Mouse (Mus musculus) limb, embryonic 14.5 days (tissue): ENCODE measurements around the gene Chst14. TPM values are rescaled to one million over a fixed set of nuclear protein-coding genes. Genes with fewer than 3 reads are reported as not detected.

ENCODE experiments used
- ATAC-seq: fragments of 200-750 bp; cut with Nextera tagmentation; 2 replicates; pipeline ENCODE4 v1.8.0; 2017; ENCODE audit warnings: low read depth, moderate number of reproducible peaks, moderate TSS enrichment; ENCODE audit not compliant: low FRiP score
- DNase-seq: peaks from one replicate; pipeline ENCODE4 v3.0.0-alpha.2; 2015; ENCODE audit warnings: low spot score
- H3K27ac ChIP-seq: fragments of 300-500 bp; sonication (generic); replicated peaks from 2 replicates; pipeline ENCODE4 v1.5.1; 2014; ENCODE audit warnings: low read depth, mild to moderate bottlenecking, low read length, moderate library complexity, mixed read lengths
- H3K27me3 ChIP-seq: fragments of 300-500 bp; sonication (generic); 2 replicates; pipeline ENCODE4 v1.6.1; 2014; ENCODE audit warnings: low read length, mixed read lengths; ENCODE audit not compliant: control insufficient read depth, insufficient read depth
- H3K36me3 ChIP-seq: fragments of 300-500 bp; sonication (generic); 2 replicates; pipeline ENCODE4 v1.6.1; 2014; ENCODE audit warnings: mild to moderate bottlenecking, low read length, moderate library complexity, mixed read lengths; ENCODE audit not compliant: control insufficient read depth, insufficient read depth
- H3K4me1 ChIP-seq: fragments of 300-500 bp; sonication (generic); 2 replicates; pipeline ENCODE4 v1.6.1; 2014; ENCODE audit warnings: antibody characterized with exemption, low read length, mixed read lengths; ENCODE audit not compliant: control insufficient read depth, insufficient read depth
- H3K4me2 ChIP-seq: fragments of 300-500 bp; sonication (generic); replicated peaks from 2 replicates; pipeline ENCODE4 v1.6.1; 2014; ENCODE audit warnings: low read depth, mild to moderate bottlenecking, low read length, moderate library complexity; ENCODE audit not compliant: severe bottlenecking
- H3K4me3 ChIP-seq: fragments of 300-500 bp; sonication (generic); replicated peaks from 2 replicates; pipeline ENCODE4 v1.5.1; 2014; ENCODE audit warnings: low read length
- H3K9ac ChIP-seq: fragments of 300-500 bp; sonication (generic); 2 replicates; pipeline ENCODE4 v1.6.1; 2014; ENCODE audit warnings: mild to moderate bottlenecking, low read depth, low read length, moderate library complexity; ENCODE audit not compliant: severe bottlenecking
- H3K9me3 ChIP-seq: fragments of 300-500 bp; sonication (generic); 2 replicates; pipeline ENCODE4 v1.6.1; 2016; ENCODE audit warnings: low read length; ENCODE audit not compliant: control insufficient read depth
- POLR2A ChIP-seq: fragments of 200-500 bp; IDR thresholded peaks from 2 replicates; pipeline ENCODE4 v1.8.0; 2012; ENCODE audit warnings: inconsistent platforms, mild to moderate bottlenecking, moderate library complexity, borderline replicate concordance; ENCODE audit not compliant: insufficient read depth, insufficient read length; ENCODE audit errors: extremely low read depth
- WGBS: fragments of 180-500 bp; shearing (Covaris S2); extraction: QIAGEN DNeasy Blood & Tissue Kit; methylation state at CpG from one replicate; pipeline ENCODE4 v1.1.7; 2014; 5-methylcytosine and 5-hydroxymethylcytosine counted together
- polyA plus RNA-seq, 2 experiments: library from polyadenylated mRNA; depleted of rRNA in 1 of 2; stranded (reverse) in 1 of 2; unstranded in 1 of 2; fragments of >200 nt; fragmentation: Nextera tagmentation in 1 of 2; extraction: Ambion mirVana in 1 of 2; gene quantifications; 2 replicates each; pipeline versions ENCODE4 v1.2.1 to v1.2.3; 2012 to 2014

Gene Chst14
- polyA plus RNA-seq, 2 experiments, result 56.6 to 59.5 TPM

- H3K36me3 ChIP-seq, result no peaks in the 10 kb centered on the region
- no peak for DNase-seq
- no peak overlapping the region for H3K27ac ChIP-seq
- H3K9ac ChIP-seq, result no peak overlapping the region
- H3K9me3 ChIP-seq, result no peaks in the 10 kb centered on the region
- WGBS, result 77% methylated on average over 5 of the region's 5 CpGs
- ATAC-seq, result no peak
- peaks cover 10% of the 10 kb centered on the region for H3K4me1 ChIP-seq
- no peaks in the 10 kb centered on the region; the same call in 1 of the 2 replicates for H3K27me3 ChIP-seq
- no peak overlapping the region for H3K4me3 ChIP-seq
- no peak overlapping the region for H3K4me2 ChIP-seq
- TF ChIP-seq POLR2A, result no peak
These were observed 20.2 kb upstream of the Chst14 start for GRCm38 (mm10) chr2:118906118-118906492.

- H3K4me3 ChIP-seq, result no peak overlapping the region
- no peak for DNase-seq
- H3K9me3 ChIP-seq, result no peaks in the 10 kb centered on the region
- H3K27ac ChIP-seq, result no peak overlapping the region
- H3K36me3 ChIP-seq, result no peaks in the 10 kb centered on the region
- peaks cover 7% of the 10 kb centered on the region for H3K4me1 ChIP-seq
- no peak for TF ChIP-seq POLR2A
- no peak overlapping the region for H3K4me2 ChIP-seq
- WGBS, result 93% methylated on average over 3 of the region's 3 CpGs
- no peaks in the 10 kb centered on the region; the same call in 1 of the 2 replicates for H3K27me3 ChIP-seq
- no peak overlapping the region for H3K9ac ChIP-seq
- ATAC-seq, result no peak
These were observed 18.5 kb upstream of the Chst14 start for GRCm38 (mm10) chr2:118907781-118908180.

GRCm38 (mm10) chr2:118909151-118909550, 17.1 kb upstream of the Chst14 start:
- no peak for DNase-seq
- no peak overlapping the region for H3K4me3 ChIP-seq

GRCm38 (mm10) chr2:118910605-118911278, 15.6 kb upstream of the Chst14 start:
- no peaks in the 10 kb centered on the region for H3K9me3 ChIP-seq
- ATAC-seq (no peak), DNase-seq (no peak)
- WGBS, result 65% methylated on average over 7 of the region's 7 CpGs
- H3K27ac ChIP-seq, result no peak overlapping the region
- H3K9ac ChIP-seq, result no peak overlapping the region
- no peak overlapping the region for H3K4me3 ChIP-seq
- H3K4me1 ChIP-seq, result peaks cover 10% of the 10 kb centered on the region; the same call in 1 of the 2 replicates
- no peaks in the 10 kb centered on the region for H3K27me3 ChIP-seq
- no peak overlapping the region for H3K4me2 ChIP-seq
- no peak for TF ChIP-seq POLR2A
- no peaks in the 10 kb centered on the region for H3K36me3 ChIP-seq

More at GRCm38 (mm10) chr2:118909151-118909550, 17.1 kb upstream of the Chst14 start:
- WGBS, result 68% methylated on average over 1 of the region's 1 CpGs
- peaks cover 9% of the 10 kb centered on the region; the same call in 1 of the 2 replicates for H3K4me1 ChIP-seq
- H3K36me3 ChIP-seq, result no peaks in the 10 kb centered on the region
- ATAC-seq, result no peak
- no peaks in the 10 kb centered on the region for H3K9me3 ChIP-seq
- no peaks in the 10 kb centered on the region for H3K27me3 ChIP-seq
- no peak overlapping the region for H3K4me2 ChIP-seq
- no peak overlapping the region for H3K27ac ChIP-seq
- H3K9ac ChIP-seq, result no peak overlapping the region
- TF ChIP-seq POLR2A, result no peak

- peaks cover 13% of the 10 kb centered on the region; the same call in 1 of the 2 replicates for H3K36me3 ChIP-seq
- peaks cover 12% of the 10 kb centered on the region; the same call in 1 of the 2 replicates for H3K4me1 ChIP-seq
- no peak overlapping the region for H3K4me2 ChIP-seq
- H3K27ac ChIP-seq, result no peak overlapping the region
- WGBS, result 58% methylated on average over 8 of the region's 8 CpGs
- TF ChIP-seq POLR2A, result no peak
- no peak overlapping the region for H3K4me3 ChIP-seq
- ATAC-seq, result no peak
- H3K9ac ChIP-seq, result no peak overlapping the region
- H3K27me3 ChIP-seq, result no peaks in the 10 kb centered on the region
- H3K9me3 ChIP-seq, result no peaks in the 10 kb centered on the region
- DNase-seq, result no peak
These were observed 13.6 kb upstream of the Chst14 start for GRCm38 (mm10) chr2:118912706-118913105.
